Mouse (Mus musculus): Measurements from ENCODE around the gene Ccdc3.

The Ccdc3 gene

GRCm38 (mm10) chr2:5185631-5186030, 48.1 kb downstream of the Ccdc3 start:
- ChIA-PET POLR2A (no interaction called here), CTCF (no interaction called here)

- CTCF ChIA-PET = no interaction called here
These were observed 54.6 kb downstream of the Ccdc3 start for GRCm38 (mm10) chr2:5192156-5192555.

GRCm38 (mm10) chr2:5193071-5193470, 55.5 kb downstream of the Ccdc3 start:
- CTCF ChIA-PET = no interaction called here
- POLR2A ChIA-PET = interaction anchor here in 1 of 4 experiments (1.3 kb wide), 1 partner anchor 9 kb away, joined by 3 read pairs; no protein-coding TSS in a partner anchor

More at GRCm38 (mm10) chr2:5192156-5192555, 54.6 kb downstream of the Ccdc3 start:
- POLR2A ChIA-PET = interaction anchor here in 1 of 4 experiments (0.6 kb wide), 1 partner anchor 336 kb away, joined by 5 read pairs; no protein-coding TSS in a partner anchor

GRCm38 (mm10) chr2:5194701-5195215, 57.2 kb downstream of the Ccdc3 start:
- CTCF ChIA-PET = interaction anchor here in 1 of 4 experiments (0.6 kb wide), 1 partner anchor 19 kb away, joined by 3 read pairs; no protein-coding TSS in a partner anchor

GRCm38 (mm10) chr2:5197486-5197885, 59.9 kb downstream of the Ccdc3 start:
- ChIA-PET CTCF (interaction anchor here in 1 of 4 experiments (0.6 kb wide), 1 partner anchor 59 kb away, joined by 9 read pairs; no protein-coding TSS in a partner anchor), POLR2A (interaction anchor here in 1 of 4 experiments (0.6 kb wide), 1 partner anchor 976 kb away, joined by 3 read pairs; no protein-coding TSS in a partner anchor)

More at GRCm38 (mm10) chr2:5194701-5195215, 57.2 kb downstream of the Ccdc3 start:
- POLR2A ChIA-PET = no interaction called here

GRCm38 (mm10) chr2:5199289-5199688, 61.7 kb downstream of the Ccdc3 start:
- ChIA-PET CTCF (no interaction called here), POLR2A (no interaction called here)

GRCm38 (mm10) chr2:5200817-5201364, 63.3 kb downstream of the Ccdc3 start:
- CTCF ChIA-PET = no interaction called here

GRCm38 (mm10) chr2:5203146-5203545, 65.6 kb downstream of the Ccdc3 start:
- POLR2A ChIA-PET = no interaction called here
- CTCF ChIA-PET = no interaction called here

More at GRCm38 (mm10) chr2:5200817-5201364, 63.3 kb downstream of the Ccdc3 start:
- POLR2A ChIA-PET = no interaction called here

- ChIA-PET CTCF (no interaction called here), POLR2A (no interaction called here)
These were observed 67.4 kb downstream of the Ccdc3 start for GRCm38 (mm10) chr2:5204941-5205340.

GRCm38 (mm10) chr2:5206651-5207050, 69.1 kb downstream of the Ccdc3 start:
- ChIA-PET CTCF (no interaction called here), POLR2A (no interaction called here)

GRCm38 (mm10) chr2:5214581-5214980, 77.0 kb downstream of the Ccdc3 start:
- CTCF ChIA-PET = interaction anchor here in 2 of 4 experiments (0.7 to 1.0 kb wide), 2 partner anchors 53 to 56 kb away, joined by 3 read pairs; no protein-coding TSS in a partner anchor
- POLR2A ChIA-PET = interaction anchor here in 1 of 4 experiments (0.6 kb wide), 1 partner anchor 614 kb away, joined by 4 read pairs; no protein-coding TSS in a partner anchor

- CTCF ChIA-PET = interaction anchor here in 3 of 4 experiments (0.6 to 1.0 kb wide), 3 partner anchors 54 to 158 kb away, joined by 3 read pairs; no protein-coding TSS in a partner anchor
- POLR2A ChIA-PET = no interaction called here
These were observed 77.8 kb downstream of the Ccdc3 start for GRCm38 (mm10) chr2:5215252-5215815.

GRCm38 (mm10) chr2:5219206-5219605, 81.6 kb downstream of the Ccdc3 start:
- ChIA-PET CTCF (no interaction called here), POLR2A (no interaction called here)

GRCm38 (mm10) chr2:5219847-5220375, 82.3 kb downstream of the Ccdc3 start:
- CTCF ChIA-PET = no interaction called here
- POLR2A ChIA-PET = interaction anchor here in 1 of 4 experiments (0.9 kb wide), 1 partner anchor 27 kb away, joined by 3 read pairs; no protein-coding TSS in a partner anchor

- ChIA-PET CTCF (no interaction called here), POLR2A (no interaction called here)
These were observed 85.0 kb downstream of the Ccdc3 start for GRCm38 (mm10) chr2:5222571-5222970.

GRCm38 (mm10) chr2:5236846-5237482, 99.4 kb downstream of the Ccdc3 start:
- ChIA-PET CTCF (interaction anchor here in 2 of 4 experiments (0.5 to 0.6 kb wide), 2 partner anchors 12 to 214 kb away, joined by 4 read pairs; no protein-coding TSS in a partner anchor), POLR2A (interaction anchor here in 1 of 4 experiments (1.0 kb wide), 1 partner anchor 8 kb away, joined by 3 read pairs; no protein-coding TSS in a partner anchor)

- POLR2A ChIA-PET = interaction anchor here in 1 of 4 experiments (1.0 kb wide), 1 partner anchor 9 kb away, joined by 3 read pairs; no protein-coding TSS in a partner anchor
- CTCF ChIA-PET = no interaction called here
These were observed 100.3 kb downstream of the Ccdc3 start for GRCm38 (mm10) chr2:5237870-5238269.

- ChIA-PET POLR2A (no interaction called here), CTCF (no interaction called here)
These were observed 101.9 kb downstream of the Ccdc3 start for GRCm38 (mm10) chr2:5239492-5239891.

GRCm38 (mm10) chr2:5241469-5241897, 103.9 kb downstream of the Ccdc3 start:
- CTCF ChIA-PET = no interaction called here
- POLR2A ChIA-PET = no interaction called here

Measured in embryonic stem cell, embryonic (primary cell).